Mouse (Mus musculus): ENCODE results near the gene Trpm5. TPM values are rescaled to one million over a fixed set of nuclear protein-coding genes. Genes with fewer than 3 reads are reported as not detected.
A peak's percentile ranks its signal among the peaks of the same experiment; 100 is the strongest.

Gene Trpm5
- polyA plus RNA-seq, 1 experiment = 0.03 TPM

- Histone ChIP-seq H3K27ac (ENCODE audit: insufficient read depth, low read depth, low read length) (no peak overlapping the region), H3K27me3 (replicated peaks; ENCODE audit: control insufficient read depth, insufficient read depth, low read length) (no peaks in the 10 kb centered on the region), H3K4me1 (ENCODE audit: control insufficient read depth, insufficient read depth, low read length) (no peaks in the 10 kb centered on the region), H3K36me3 (ENCODE audit: control insufficient read depth, insufficient read depth, low read length) (no peaks in the 10 kb centered on the region), H3K4me3 (ENCODE audit: insufficient read depth, low read depth, low read length) (no peak overlapping the region)
- TF ChIP-seq CTCF (conservative IDR thresholded peaks at IDR 0.05; ENCODE audit: insufficient read depth, insufficient read length, low read depth, low read length) (no peak), POLR2A (IDR thresholded peaks at IDR 0.05; ENCODE audit: low read depth, low read length) (no peak)
- 86% methylated on average over 2 of the region's 2 CpGs for WGBS
- DNase-seq = no peak
These were observed 10.7 kb downstream of the Trpm5 start for GRCm38 (mm10) chr7:143083708-143084107.

- TF ChIP-seq POLR2A (IDR thresholded peaks at IDR 0.05; ENCODE audit: low read depth, low read length) (no peak), CTCF (conservative IDR thresholded peaks at IDR 0.05; ENCODE audit: insufficient read depth, insufficient read length, low read depth, low read length) (no peak)
- no peak overlapping the region for H3K27ac ChIP-seq (ENCODE audit: insufficient read depth, low read depth, low read length)
- WGBS = 69% methylated on average over 6 of the region's 6 CpGs
These were observed 12.4 kb downstream of the Trpm5 start for GRCm38 (mm10) chr7:143082024-143082423.

GRCm38 (mm10) chr7:143077351-143077750 is 17.1 kb downstream of the Trpm5 start:
- no peaks in the 10 kb centered on the region for H3K27me3 ChIP-seq (replicated peaks; ENCODE audit: control insufficient read depth, insufficient read depth, low read length)
- no peak overlapping the region for H3K4me3 ChIP-seq (ENCODE audit: insufficient read depth, low read depth, low read length)
- WGBS = 81% methylated on average over 2 of the region's 2 CpGs
- H3K4me1 ChIP-seq (ENCODE audit: control insufficient read depth, insufficient read depth, low read length) = no peaks in the 10 kb centered on the region
- no peak overlapping the region for H3K27ac ChIP-seq (ENCODE audit: insufficient read depth, low read depth, low read length)
- peak; percentile 28 for DNase-seq
- no peak for TF ChIP-seq POLR2A (IDR thresholded peaks at IDR 0.05; ENCODE audit: low read depth, low read length)
- H3K36me3 ChIP-seq (ENCODE audit: control insufficient read depth, insufficient read depth, low read length) = no peaks in the 10 kb centered on the region

More at GRCm38 (mm10) chr7:143082024-143082423, 12.4 kb downstream of the Trpm5 start:
- Histone ChIP-seq H3K4me3 (ENCODE audit: insufficient read depth, low read depth, low read length) (no peak overlapping the region), H3K36me3 (ENCODE audit: control insufficient read depth, insufficient read depth, low read length) (no peaks in the 10 kb centered on the region), H3K4me1 (ENCODE audit: control insufficient read depth, insufficient read depth, low read length) (no peaks in the 10 kb centered on the region), H3K27me3 (replicated peaks; ENCODE audit: control insufficient read depth, insufficient read depth, low read length) (no peaks in the 10 kb centered on the region)
- DNase-seq = no peak

GRCm38 (mm10) chr7:143075394-143075793 is 19.0 kb downstream of the Trpm5 start:
- 78% methylated on average over 5 of the region's 5 CpGs for WGBS
- Histone ChIP-seq H3K36me3 (ENCODE audit: control insufficient read depth, insufficient read depth, low read length) (no peaks in the 10 kb centered on the region), H3K4me3 (ENCODE audit: insufficient read depth, low read depth, low read length) (no peak overlapping the region), H3K27me3 (replicated peaks; ENCODE audit: control insufficient read depth, insufficient read depth, low read length) (no peaks in the 10 kb centered on the region), H3K4me1 (ENCODE audit: control insufficient read depth, insufficient read depth, low read length) (peaks cover under 1% of the 10 kb centered on the region; the same call in 1 of the 2 replicates), H3K27ac (ENCODE audit: insufficient read depth, low read depth, low read length) (no peak overlapping the region)
- TF ChIP-seq CTCF (conservative IDR thresholded peaks at IDR 0.05; ENCODE audit: insufficient read depth, insufficient read length, low read depth, low read length) (no peak), POLR2A (IDR thresholded peaks at IDR 0.05; ENCODE audit: low read depth, low read length) (no peak)
- no peak for DNase-seq

- H3K36me3 ChIP-seq (ENCODE audit: control insufficient read depth, insufficient read depth, low read length) = no peaks in the 10 kb centered on the region
- TF ChIP-seq CTCF (conservative IDR thresholded peaks at IDR 0.05; ENCODE audit: insufficient read depth, insufficient read length, low read depth, low read length) = peak; percentile 65
- TF ChIP-seq POLR2A (IDR thresholded peaks at IDR 0.05; ENCODE audit: low read depth, low read length) = no peak
- peak; percentile 43 for DNase-seq
- H3K4me3 ChIP-seq (ENCODE audit: insufficient read depth, low read depth, low read length) = no peak overlapping the region
- 40% methylated on average over 1 of the region's 1 CpGs for WGBS
- no peaks in the 10 kb centered on the region for H3K27me3 ChIP-seq (replicated peaks; ENCODE audit: control insufficient read depth, insufficient read depth, low read length)
- H3K27ac ChIP-seq (ENCODE audit: insufficient read depth, low read depth, low read length) = no peak overlapping the region
- H3K4me1 ChIP-seq (ENCODE audit: control insufficient read depth, insufficient read depth, low read length) = peaks cover 13% of the 10 kb centered on the region
These were observed 21.4 kb downstream of the Trpm5 start for GRCm38 (mm10) chr7:143073086-143073485.

GRCm38 (mm10) chr7:143072605-143073004 is 21.8 kb downstream of the Trpm5 start:
- WGBS = 93% methylated on average over 5 of the region's 5 CpGs
- no peaks in the 10 kb centered on the region for H3K36me3 ChIP-seq (ENCODE audit: control insufficient read depth, insufficient read depth, low read length)
- DNase-seq = no peak
- H3K27ac ChIP-seq (ENCODE audit: insufficient read depth, low read depth, low read length) = no peak overlapping the region
- H3K27me3 ChIP-seq (replicated peaks; ENCODE audit: control insufficient read depth, insufficient read depth, low read length) = no peaks in the 10 kb centered on the region
- TF ChIP-seq CTCF (conservative IDR thresholded peaks at IDR 0.05; ENCODE audit: insufficient read depth, insufficient read length, low read depth, low read length) (no peak), POLR2A (IDR thresholded peaks at IDR 0.05; ENCODE audit: low read depth, low read length) (no peak)
- H3K4me1 ChIP-seq (ENCODE audit: control insufficient read depth, insufficient read depth, low read length) = peaks cover 15% of the 10 kb centered on the region
- H3K4me3 ChIP-seq (ENCODE audit: insufficient read depth, low read depth, low read length) = no peak overlapping the region

GRCm38 (mm10) chr7:143070506-143071070 is 23.9 kb downstream of the Trpm5 start:
- DNase-seq = no peak
- Histone ChIP-seq H3K27me3 (replicated peaks; ENCODE audit: control insufficient read depth, insufficient read depth, low read length) (no peaks in the 10 kb centered on the region), H3K4me1 (ENCODE audit: control insufficient read depth, insufficient read depth, low read length) (peaks cover 15% of the 10 kb centered on the region), H3K36me3 (ENCODE audit: control insufficient read depth, insufficient read depth, low read length) (peaks cover 2% of the 10 kb centered on the region; the same call in 1 of the 2 replicates), H3K27ac (ENCODE audit: insufficient read depth, low read depth, low read length) (no peak overlapping the region), H3K4me3 (ENCODE audit: insufficient read depth, low read depth, low read length) (peak overlapping the region; percentile 91)
- 84% methylated on average over 10 of the region's 10 CpGs for WGBS
- TF ChIP-seq CTCF (conservative IDR thresholded peaks at IDR 0.05; ENCODE audit: insufficient read depth, insufficient read length, low read depth, low read length) (no peak), POLR2A (IDR thresholded peaks at IDR 0.05; ENCODE audit: low read depth, low read length) (no peak)

Measured in kidney, adult 2 months (tissue).